Mouse (Mus musculus) lung, adult 18-20 months (tissue): ENCODE measurements at regions not wholly inside any gene's neighbourhood (a gene's known extent, or its start where the extent isn't known, plus 50 kb on each side); places are given as distances from the start of the nearest gene placed in this dataset.

Experiments used
- DNase-seq, 2 experiments: peaks; one replicate each; pipeline ENCODE4 v3.0.0; 2022; ENCODE audit warnings: mixed read lengths in 2 of 2

GRCm38 (mm10) chr6:51641965-51642364 lies 118.3 kb downstream of the Snx10 start:
- peak; percentile 77 to 85 for DNase-seq

GRCm38 (mm10) chr6:51648813-51649212 lies 125.1 kb downstream of the Snx10 start:
- no peak for DNase-seq

GRCm38 (mm10) chr6:51653753-51654152 lies 130.1 kb downstream of the Snx10 start:
- no peak for DNase-seq

- no peak for DNase-seq
Measured at GRCm38 (mm10) chr6:51654991-51655390, 131.3 kb downstream of the Snx10 start.

- no peak for DNase-seq
Measured at GRCm38 (mm10) chr6:51656078-51656477, 132.4 kb downstream of the Snx10 start.

GRCm38 (mm10) chr6:51656883-51657640 lies 133.4 kb downstream of the Snx10 start:
- DNase-seq = no peak

- DNase-seq = no peak
Measured at GRCm38 (mm10) chr6:51658360-51658759, 134.7 kb downstream of the Snx10 start.

GRCm38 (mm10) chr6:51663178-51663577 lies 139.5 kb downstream of the Snx10 start:
- DNase-seq = no peak

- DNase-seq = no peak
Measured at GRCm38 (mm10) chr6:51664049-51664448, 140.3 kb downstream of the Snx10 start.

- no peak for DNase-seq
Measured at GRCm38 (mm10) chr6:51667022-51667421, 143.3 kb downstream of the Snx10 start.

- DNase-seq = no peak
Measured at GRCm38 (mm10) chr6:51675342-51675945, 151.7 kb downstream of the Snx10 start.

GRCm38 (mm10) chr6:51677162-51677996 lies 153.7 kb downstream of the Snx10 start:
- no peak for DNase-seq

- DNase-seq = no peak
Measured at GRCm38 (mm10) chr6:51678743-51679142, 155.0 kb downstream of the Snx10 start.

- DNase-seq = peak in 1 of 2 experiments; percentile 30
Measured at GRCm38 (mm10) chr6:51680239-51680857, 156.6 kb downstream of the Snx10 start.

- no peak for DNase-seq
Measured at GRCm38 (mm10) chr6:51683131-51683530, 159.4 kb downstream of the Snx10 start.

- peak in 1 of 2 experiments; percentile 26 for DNase-seq
Measured at GRCm38 (mm10) chr6:51685651-51686287, 162.1 kb downstream of the Snx10 start.

- DNase-seq = peak; percentile 18 to 54
Measured at GRCm38 (mm10) chr6:51690795-51691563, 167.3 kb downstream of the Snx10 start.

GRCm38 (mm10) chr6:51693984-51694383 lies 170.3 kb downstream of the Snx10 start:
- DNase-seq = no peak

- DNase-seq = no peak
Measured at GRCm38 (mm10) chr6:51696396-51696795, 172.7 kb downstream of the Snx10 start.

- no peak for DNase-seq
Measured at GRCm38 (mm10) chr6:51697754-51698153, 174.1 kb downstream of the Snx10 start.

GRCm38 (mm10) chr6:51698244-51698643 lies 174.5 kb downstream of the Snx10 start:
- DNase-seq = no peak
